Mouse (Mus musculus): ENCODE data around the gene Kif1c. TPM values are rescaled to one million over a fixed set of nuclear protein-coding genes. Genes with fewer than 3 reads are reported as not detected.

Gene Kif1c
- total RNA-seq, 2 experiments from 2014 or later, result 51.3 to 53.2 TPM

GRCm38 (mm10) chr11:70664741-70665140 is 35.6 kb upstream of the Kif1c start:
- DNase-seq (ENCODE audit: low spot score in 2 of 2), result no peak
- intact Hi-C loops (cut with DNase I), result no loop called here

- intact Hi-C loops (cut with DNase I), result no loop called here
- no peak for DNase-seq (ENCODE audit: low spot score in 2 of 2)
Observed at GRCm38 (mm10) chr11:70666687-70667086, 33.7 kb upstream of the Kif1c start.

GRCm38 (mm10) chr11:70667271-70668150 is 32.8 kb upstream of the Kif1c start:
- intact Hi-C loops (cut with DNase I), result loop anchor here (2.0 kb wide), 2 partner anchors 13 to 19 kb away; partner anchors contain the start of gene Pfn1

GRCm38 (mm10) chr11:70668335-70668770 is 32.0 kb upstream of the Kif1c start:
- DNase-seq (ENCODE audit: low spot score in 2 of 2), result no peak
- intact Hi-C loops (cut with DNase I), result loop anchor here (2.0 kb wide), 2 partner anchors 14 to 18 kb away; partner anchors contain the start of gene Pfn1

More at GRCm38 (mm10) chr11:70667271-70668150, 32.8 kb upstream of the Kif1c start:
- no peak for DNase-seq (ENCODE audit: low spot score in 2 of 2)

- peak; percentile 98 to 100 for DNase-seq (ENCODE audit: low spot score in 2 of 2)
- intact Hi-C loops (cut with DNase I), result loop anchor here (2.0 kb wide), 2 partner anchors 14 to 18 kb away; partner anchors contain the start of gene Pfn1
Observed at GRCm38 (mm10) chr11:70668771-70669505, 31.4 kb upstream of the Kif1c start, which contains the start of gene Spag7. TSS of gene Spag7 (minus strand) at chr11:70669416.

GRCm38 (mm10) chr11:70669582-70670345 is 30.6 kb upstream of the Kif1c start:
- intact Hi-C loops (cut with DNase I), result loop anchor here (2.0 kb wide), 2 partner anchors 15 to 17 kb away; partner anchors contain the start of gene Pfn1
- DNase-seq (ENCODE audit: low spot score in 2 of 2), result peak; percentile 68 to 69

- intact Hi-C loops (cut with DNase I), result no loop called here
- DNase-seq (ENCODE audit: low spot score in 2 of 2), result no peak
Observed at GRCm38 (mm10) chr11:70670483-70670882, 29.9 kb upstream of the Kif1c start.

- intact Hi-C loops (cut with DNase I), result no loop called here
- no peak for DNase-seq (ENCODE audit: low spot score in 2 of 2)
Observed at GRCm38 (mm10) chr11:70671333-70672047, 28.9 kb upstream of the Kif1c start.

- intact Hi-C loops (cut with DNase I), result no loop called here
- no peak for DNase-seq (ENCODE audit: low spot score in 2 of 2)
Observed at GRCm38 (mm10) chr11:70674014-70674413, 26.3 kb upstream of the Kif1c start.

GRCm38 (mm10) chr11:70674501-70674900 is 25.8 kb upstream of the Kif1c start:
- no peak for DNase-seq (ENCODE audit: low spot score in 2 of 2)
- intact Hi-C loops (cut with DNase I), result no loop called here

GRCm38 (mm10) chr11:70678092-70678491 is 22.3 kb upstream of the Kif1c start:
- no peak for DNase-seq (ENCODE audit: low spot score in 2 of 2)
- intact Hi-C loops (cut with DNase I), result no loop called here

GRCm38 (mm10) chr11:70678576-70678975 is 21.8 kb upstream of the Kif1c start:
- intact Hi-C loops (cut with DNase I), result no loop called here
- DNase-seq (ENCODE audit: low spot score in 2 of 2), result no peak

- DNase-seq (ENCODE audit: low spot score in 2 of 2), result no peak
- intact Hi-C loops (cut with DNase I), result no loop called here
Observed at GRCm38 (mm10) chr11:70679361-70679760, 21.0 kb upstream of the Kif1c start.

GRCm38 (mm10) chr11:70679894-70680293 is 20.5 kb upstream of the Kif1c start:
- DNase-seq (ENCODE audit: low spot score in 2 of 2), result peak in 1 of 2 experiments; percentile 43
- intact Hi-C loops (cut with DNase I), result no loop called here

GRCm38 (mm10) chr11:70681170-70681569 is 19.2 kb upstream of the Kif1c start:
- DNase-seq (ENCODE audit: low spot score in 2 of 2), result no peak
- intact Hi-C loops (cut with DNase I), result no loop called here

- intact Hi-C loops (cut with DNase I), result no loop called here
- peak in 1 of 2 experiments; percentile 66 for DNase-seq (ENCODE audit: low spot score in 2 of 2)
Observed at GRCm38 (mm10) chr11:70681897-70682581, 18.3 kb upstream of the Kif1c start.

- intact Hi-C loops (cut with DNase I), result no loop called here
- DNase-seq (ENCODE audit: low spot score in 2 of 2), result no peak
Observed at GRCm38 (mm10) chr11:70683640-70684039, 16.7 kb upstream of the Kif1c start.

- intact Hi-C loops (cut with DNase I), result loop anchor here (1.0 to 5.0 kb wide), 3 partner anchors 13 to 70 kb away; partner anchors contain the start of genes Inca1, Kif1c and Spag7
- DNase-seq (ENCODE audit: low spot score in 2 of 2), result peak; percentile 58 to 88
Observed at GRCm38 (mm10) chr11:70686901-70687566, 13.3 kb upstream of the Kif1c start.
